Mouse (Mus musculus) CH12.LX (cell line): ENCODE data around the gene Ppp1r18.

Experiments used
- CHD2 ChIP-seq: IDR thresholded peaks from 2 replicates; pipeline ENCODE4 v1.6.1; 2011; ENCODE audit warnings: low read length, improper control_type of control experiment
- CTCF ChIP-seq, 2 experiments: IDR thresholded peaks in 1 of 2; conservative IDR thresholded peaks in 1 of 2; 2 replicates each; pipeline ENCODE4 v1.5.1; 2011 to 2012; ENCODE audit warnings: low read depth in 2 of 2, low read length in 2 of 2, improper control_type of control experiment in 1 of 2, inconsistent platforms in 1 of 2, mild to moderate bottlenecking in 1 of 2, moderate library complexity in 1 of 2
- EP300 ChIP-seq: IDR thresholded peaks from 2 replicates; pipeline ENCODE4 v1.6.1; 2011; ENCODE audit warnings: low read length, improper control_type of control experiment
- HCFC1 ChIP-seq: IDR thresholded peaks from 2 replicates; pipeline ENCODE4 v1.6.1; 2012; ENCODE audit warnings: low read depth, mild to moderate bottlenecking, inconsistent platforms, low read length, improper control_type of control experiment
- IRF4 ChIP-seq: IDR thresholded peaks from 2 replicates; pipeline ENCODE4 v1.6.1; 2014; ENCODE audit warnings: low read depth, mild to moderate bottlenecking, inconsistent platforms, low read length, improper control_type of control experiment
- KAT2A ChIP-seq: IDR thresholded peaks from 2 replicates; pipeline ENCODE4 v1.6.1; 2012; ENCODE audit warnings: low read length, improper control_type of control experiment, inconsistent platforms; ENCODE audit not compliant: insufficient replicate concordance
- NELFE ChIP-seq: IDR thresholded peaks from 2 replicates; pipeline ENCODE4 v1.6.1; 2011; ENCODE audit warnings: low read depth, low read length, improper control_type of control experiment
- POLR2A ChIP-seq: IDR thresholded peaks from 2 replicates; pipeline ENCODE4 v1.6.1; 2011; ENCODE audit warnings: low read depth, mild to moderate bottlenecking, improper control_type of control experiment, low read length
- SMC3 ChIP-seq: IDR thresholded peaks from 2 replicates; pipeline ENCODE4 v1.6.1; 2011; ENCODE audit warnings: low read depth, low read length, improper control_type of control experiment
- TBP ChIP-seq: conservative IDR thresholded peaks from 2 replicates; pipeline ENCODE4 v1.6.1; 2011; ENCODE audit warnings: low read depth, low read length, improper control_type of control experiment
- TCF12 ChIP-seq: IDR thresholded peaks from 2 replicates; pipeline ENCODE4 v1.6.1; 2014; ENCODE audit warnings: low read depth, mild to moderate bottlenecking, inconsistent platforms, low read length, improper control_type of control experiment
- ZC3H11A ChIP-seq: IDR thresholded peaks from 2 replicates; pipeline ENCODE4 v1.6.1; 2012; ENCODE audit warnings: low read depth, mild to moderate bottlenecking, inconsistent platforms, low read length, improper control_type of control experiment

DNA sequence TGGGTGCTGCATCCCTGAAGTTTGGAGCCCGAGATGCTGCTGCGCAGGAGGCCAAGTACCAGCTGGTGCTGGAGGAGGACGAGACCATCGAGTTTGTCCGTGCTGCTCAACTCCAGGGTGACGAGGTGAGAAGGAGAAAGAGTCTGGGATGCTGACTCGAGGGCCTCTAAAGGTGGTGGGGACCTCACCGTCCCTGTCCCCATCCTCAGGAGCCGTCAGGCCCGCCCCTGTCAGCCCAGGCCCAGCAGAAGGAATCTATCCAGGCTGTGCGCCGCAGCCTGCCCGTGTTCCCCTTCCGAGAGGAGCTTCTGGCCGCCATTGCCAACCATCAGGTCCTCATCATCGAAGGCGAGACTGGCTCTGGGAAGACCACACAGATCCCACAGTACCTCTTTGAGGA, 17.5 kb downstream of the Ppp1r18 start:
- TF ChIP-seq POLR2A (no peak), TBP (no peak), HCFC1 (no peak), TCF12 (no peak), KAT2A (no peak), CTCF (conservative IDR thresholded peaks at IDR 0.05 in 1 of 2, IDR thresholded peaks at IDR 0.05 in 1 of 2; ENCODE audit: low read depth in 2 of 2, low read length in 2 of 2) (no peak), ZC3H11A (no peak), EP300 (no peak), NELFE (no peak), IRF4 (no peak), SMC3 (no peak), CHD2 (no peak)
